Mouse (Mus musculus): ENCODE measurements around the gene Mrpl39. TPM values are rescaled to one million over a fixed set of nuclear protein-coding genes. Genes with fewer than 3 reads are reported as not detected.

The Mrpl39 gene
- polyA plus RNA-seq, 1 experiment, result 34.1 TPM

GRCm38 (mm10) chr16:84706571-84706970 lies 29.0 kb downstream of the Mrpl39 start:
- WGBS, result 78% methylated on average over 6 of the region's 6 CpGs
- no peak for DNase-seq
- H3K27me3 ChIP-seq (replicated peaks; ENCODE audit: control insufficient read depth, insufficient read depth, low read length), result no peaks in the 10 kb centered on the region
- H3K4me1 ChIP-seq (ENCODE audit: control insufficient read depth, insufficient read depth, low read length), result no peaks in the 10 kb centered on the region
- H3K36me3 ChIP-seq (ENCODE audit: control insufficient read depth, insufficient read depth, low read length), result no peaks in the 10 kb centered on the region
- no peak overlapping the region for H3K4me3 ChIP-seq (ENCODE audit: insufficient read depth, low read depth, low read length)
- TF ChIP-seq CTCF (conservative IDR thresholded peaks at IDR 0.05; ENCODE audit: insufficient read depth, insufficient read length, low read depth, low read length), result no peak
- no peak for TF ChIP-seq POLR2A (IDR thresholded peaks at IDR 0.05; ENCODE audit: low read depth, low read length)
- no peak overlapping the region for H3K27ac ChIP-seq (ENCODE audit: insufficient read depth, low read depth, low read length)

- DNase-seq, result no peak
- Histone ChIP-seq H3K36me3 (ENCODE audit: control insufficient read depth, insufficient read depth, low read length) (no peaks in the 10 kb centered on the region), H3K27me3 (replicated peaks; ENCODE audit: control insufficient read depth, insufficient read depth, low read length) (no peaks in the 10 kb centered on the region), H3K4me3 (ENCODE audit: insufficient read depth, low read depth, low read length) (no peak overlapping the region), H3K27ac (ENCODE audit: insufficient read depth, low read depth, low read length) (no peak overlapping the region), H3K4me1 (ENCODE audit: control insufficient read depth, insufficient read depth, low read length) (no peaks in the 10 kb centered on the region)
- 81% methylated on average over 5 of the region's 5 CpGs for WGBS
- no peak for TF ChIP-seq POLR2A (IDR thresholded peaks at IDR 0.05; ENCODE audit: low read depth, low read length)
- no peak for TF ChIP-seq CTCF (conservative IDR thresholded peaks at IDR 0.05; ENCODE audit: insufficient read depth, insufficient read length, low read depth, low read length)
These were observed 30.0 kb downstream of the Mrpl39 start for GRCm38 (mm10) chr16:84705507-84705906.

GRCm38 (mm10) chr16:84704661-84705240 lies 30.8 kb downstream of the Mrpl39 start:
- H3K27me3 ChIP-seq (replicated peaks; ENCODE audit: control insufficient read depth, insufficient read depth, low read length), result no peaks in the 10 kb centered on the region
- TF ChIP-seq POLR2A (IDR thresholded peaks at IDR 0.05; ENCODE audit: low read depth, low read length) (no peak), CTCF (conservative IDR thresholded peaks at IDR 0.05; ENCODE audit: insufficient read depth, insufficient read length, low read depth, low read length) (no peak)
- H3K36me3 ChIP-seq (ENCODE audit: control insufficient read depth, insufficient read depth, low read length), result no peaks in the 10 kb centered on the region
- H3K4me1 ChIP-seq (ENCODE audit: control insufficient read depth, insufficient read depth, low read length), result no peaks in the 10 kb centered on the region
- no peak overlapping the region for H3K27ac ChIP-seq (ENCODE audit: insufficient read depth, low read depth, low read length)
- DNase-seq, result no peak
- no peak overlapping the region for H3K4me3 ChIP-seq (ENCODE audit: insufficient read depth, low read depth, low read length)
- 56% methylated on average over 8 of the region's 8 CpGs for WGBS

DNA sequence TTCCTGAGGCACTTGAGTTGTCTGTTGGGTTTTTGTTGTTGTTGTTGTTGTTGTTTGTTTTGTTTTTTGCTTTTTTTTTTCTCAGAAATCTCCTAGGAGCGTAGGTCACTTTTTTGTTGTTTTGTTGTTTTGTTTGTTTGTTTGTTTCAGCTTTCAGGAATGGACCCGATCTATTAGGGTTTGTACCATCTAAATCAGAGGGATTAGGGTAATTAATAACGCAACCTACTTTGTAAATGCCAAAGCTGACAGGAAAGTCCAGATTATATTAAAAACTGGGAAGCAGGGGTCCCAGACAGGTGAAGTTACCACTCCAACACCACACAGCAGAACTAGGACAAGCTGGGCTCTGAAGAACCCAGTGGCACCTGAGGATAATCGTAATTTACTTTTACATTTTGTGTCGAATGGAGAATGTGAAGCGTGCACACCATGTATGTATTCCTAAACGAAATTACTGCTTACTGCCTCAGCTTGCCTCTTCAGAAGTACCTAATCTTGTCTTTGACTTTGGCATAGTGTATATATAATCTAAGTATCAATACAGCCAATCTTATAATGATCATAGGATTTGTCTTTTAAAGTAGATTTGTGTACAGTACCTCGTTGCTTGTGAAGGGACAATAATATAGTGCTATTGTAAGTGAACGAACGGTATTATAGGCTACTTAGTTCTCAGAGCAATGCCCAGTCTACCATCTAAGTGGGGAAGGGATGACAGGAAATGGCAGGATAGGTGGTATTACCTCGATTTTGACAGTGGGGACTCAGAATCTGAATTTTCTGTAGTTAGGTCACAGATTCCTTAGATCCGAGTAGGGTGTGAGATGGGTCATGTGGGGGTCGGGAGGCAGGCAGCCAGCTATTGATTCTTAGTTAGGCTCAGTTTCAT lies 31.5 kb downstream of the Mrpl39 start:
- DNase-seq, result no peak
- Histone ChIP-seq H3K27ac (ENCODE audit: insufficient read depth, low read depth, low read length) (no peak overlapping the region), H3K4me3 (ENCODE audit: insufficient read depth, low read depth, low read length) (peak overlapping the region; percentile 61), H3K36me3 (ENCODE audit: control insufficient read depth, insufficient read depth, low read length) (no peaks in the 10 kb centered on the region), H3K27me3 (replicated peaks; ENCODE audit: control insufficient read depth, insufficient read depth, low read length) (no peaks in the 10 kb centered on the region), H3K4me1 (ENCODE audit: control insufficient read depth, insufficient read depth, low read length) (no peaks in the 10 kb centered on the region)
- TF ChIP-seq CTCF (conservative IDR thresholded peaks at IDR 0.05; ENCODE audit: insufficient read depth, insufficient read length, low read depth, low read length) (no peak), POLR2A (IDR thresholded peaks at IDR 0.05; ENCODE audit: low read depth, low read length) (no peak)
- WGBS, result 56% methylated on average over 13 of the region's 13 CpGs

- Histone ChIP-seq H3K4me3 (ENCODE audit: insufficient read depth, low read depth, low read length) (peak overlapping the region; percentile 61), H3K36me3 (ENCODE audit: control insufficient read depth, insufficient read depth, low read length) (no peaks in the 10 kb centered on the region), H3K4me1 (ENCODE audit: control insufficient read depth, insufficient read depth, low read length) (no peaks in the 10 kb centered on the region), H3K27ac (ENCODE audit: insufficient read depth, low read depth, low read length) (no peak overlapping the region), H3K27me3 (replicated peaks; ENCODE audit: control insufficient read depth, insufficient read depth, low read length) (no peaks in the 10 kb centered on the region)
- DNase-seq, result peak; percentile 62
- TF ChIP-seq CTCF (conservative IDR thresholded peaks at IDR 0.05; ENCODE audit: insufficient read depth, insufficient read length, low read depth, low read length) (no peak), POLR2A (IDR thresholded peaks at IDR 0.05; ENCODE audit: low read depth, low read length) (no peak)
- under 1% methylated on average over 55 of the region's 55 CpGs for WGBS
These were observed 32.3 kb downstream of the Mrpl39 start for GRCm38 (mm10) chr16:84703129-84703768.

GRCm38 (mm10) chr16:84702230-84703128 lies 33.1 kb downstream of the Mrpl39 start:
- Histone ChIP-seq H3K4me3 (ENCODE audit: insufficient read depth, low read depth, low read length) (peak overlapping the region; percentile 61), H3K27ac (ENCODE audit: insufficient read depth, low read depth, low read length) (no peak overlapping the region), H3K27me3 (replicated peaks; ENCODE audit: control insufficient read depth, insufficient read depth, low read length) (no peaks in the 10 kb centered on the region), H3K4me1 (ENCODE audit: control insufficient read depth, insufficient read depth, low read length) (no peaks in the 10 kb centered on the region), H3K36me3 (ENCODE audit: control insufficient read depth, insufficient read depth, low read length) (no peaks in the 10 kb centered on the region)
- 17% methylated on average over 39 of the region's 39 CpGs for WGBS
- no peak for TF ChIP-seq CTCF (conservative IDR thresholded peaks at IDR 0.05; ENCODE audit: insufficient read depth, insufficient read length, low read depth, low read length)
- peak; percentile 38 for DNase-seq

All from kidney, adult 2 months (tissue).